Mouse (Mus musculus) lung, postnatal 36 days (tissue): ENCODE data around the gene Exd1.

Experiments
- DNase-seq: peaks from one replicate; pipeline ENCODE4 v3.0.0; 2022; ENCODE audit warnings: mixed read lengths

The Exd1 gene

DNA sequence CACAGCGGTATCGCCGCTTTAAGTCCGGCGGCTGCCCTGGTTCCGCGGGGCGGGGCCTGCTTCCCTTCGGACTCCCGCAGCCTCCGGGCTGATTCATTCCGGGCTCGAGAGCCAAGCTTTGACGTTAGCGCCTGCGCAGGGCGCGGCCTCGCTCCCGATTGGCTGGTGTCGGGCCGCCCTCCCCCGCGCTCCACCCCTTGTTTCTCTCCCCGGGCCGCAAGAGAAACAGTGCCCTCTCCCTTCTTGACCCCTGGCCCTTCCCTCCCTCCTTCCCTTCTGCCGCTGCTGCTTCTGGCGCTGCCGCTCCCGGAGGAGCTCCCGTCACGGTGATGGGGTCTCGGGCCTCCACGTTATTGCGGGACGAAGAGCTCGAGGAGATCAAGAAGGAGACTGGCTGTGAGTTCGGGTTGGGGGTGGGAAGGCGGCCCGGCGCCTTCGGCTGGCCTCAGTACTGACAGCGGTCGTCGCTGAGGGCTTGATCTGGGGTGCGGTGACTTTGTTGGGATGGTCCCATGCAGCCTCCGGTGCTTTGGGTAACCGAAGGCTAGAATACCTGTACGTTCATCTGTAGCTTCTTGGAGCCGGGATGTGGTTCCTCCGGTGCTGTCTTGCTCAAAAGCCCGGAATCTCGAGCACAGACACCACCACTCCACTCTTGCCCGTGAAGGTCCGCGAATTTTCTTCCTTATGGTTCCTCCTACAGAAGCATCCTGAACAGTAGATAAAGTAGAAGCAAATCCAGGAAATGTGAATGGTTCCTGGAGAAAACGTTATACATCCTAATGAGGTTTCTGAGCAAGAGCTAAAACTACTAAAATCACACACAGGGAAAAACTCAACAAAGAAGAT, at the start of gene Exd1, which contains the start of gene Chp1:
Gene Exd1 (minus strand): TSS at position 106 of the 849 bp plus-strand sequence.
Gene Chp1 (plus strand): TSS at position 176 of the 849 bp plus-strand sequence.
- peak; percentile 99 for DNase-seq

DNA sequence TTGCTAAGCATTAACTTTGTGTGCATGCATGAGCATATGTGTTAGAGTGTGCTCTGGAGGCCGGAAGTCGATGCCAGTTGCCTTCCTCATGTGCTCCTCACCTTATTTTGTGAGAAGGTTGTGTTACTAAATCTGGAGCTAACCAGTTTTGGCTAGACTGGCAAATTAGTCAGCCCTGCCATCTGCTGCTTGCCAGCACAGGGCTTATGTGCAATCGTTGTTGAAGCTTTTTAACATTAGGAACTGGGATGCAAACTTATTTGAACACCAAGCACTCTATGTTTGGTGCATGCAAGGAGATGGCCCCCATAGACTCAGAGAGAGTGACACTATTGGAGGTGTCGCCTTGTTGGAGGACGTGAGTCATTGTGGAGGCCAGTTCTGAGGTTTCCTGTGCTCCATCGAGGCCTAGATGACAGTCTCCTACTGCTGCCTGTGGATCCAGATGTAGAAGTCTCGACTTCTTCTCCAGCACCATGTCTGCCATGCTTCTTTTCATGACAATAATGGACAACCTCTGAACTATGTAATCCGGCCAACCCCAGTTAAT, 49.4 kb upstream of the Exd1 start:
- DNase-seq = no peak

DNA sequence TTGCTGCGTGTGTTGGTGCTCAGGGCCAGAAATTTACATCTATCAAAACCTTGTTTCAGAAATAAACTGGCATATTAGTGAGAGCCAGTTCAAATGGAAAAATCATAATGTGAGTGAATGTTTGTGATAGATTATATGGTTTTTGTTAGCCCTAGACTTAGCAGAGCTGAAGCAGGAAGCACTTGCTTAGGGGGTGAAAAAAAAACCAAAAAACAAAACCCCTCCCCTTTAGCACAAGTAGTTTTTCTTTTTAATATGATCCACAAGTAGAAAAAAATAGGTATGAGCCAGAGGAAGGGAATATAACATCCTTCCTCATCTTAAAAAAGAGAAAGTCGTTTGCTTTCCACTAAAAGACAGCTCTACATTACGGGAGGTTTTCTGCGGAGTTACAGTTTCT, 47.9 kb upstream of the Exd1 start:
- no peak for DNase-seq

DNA sequence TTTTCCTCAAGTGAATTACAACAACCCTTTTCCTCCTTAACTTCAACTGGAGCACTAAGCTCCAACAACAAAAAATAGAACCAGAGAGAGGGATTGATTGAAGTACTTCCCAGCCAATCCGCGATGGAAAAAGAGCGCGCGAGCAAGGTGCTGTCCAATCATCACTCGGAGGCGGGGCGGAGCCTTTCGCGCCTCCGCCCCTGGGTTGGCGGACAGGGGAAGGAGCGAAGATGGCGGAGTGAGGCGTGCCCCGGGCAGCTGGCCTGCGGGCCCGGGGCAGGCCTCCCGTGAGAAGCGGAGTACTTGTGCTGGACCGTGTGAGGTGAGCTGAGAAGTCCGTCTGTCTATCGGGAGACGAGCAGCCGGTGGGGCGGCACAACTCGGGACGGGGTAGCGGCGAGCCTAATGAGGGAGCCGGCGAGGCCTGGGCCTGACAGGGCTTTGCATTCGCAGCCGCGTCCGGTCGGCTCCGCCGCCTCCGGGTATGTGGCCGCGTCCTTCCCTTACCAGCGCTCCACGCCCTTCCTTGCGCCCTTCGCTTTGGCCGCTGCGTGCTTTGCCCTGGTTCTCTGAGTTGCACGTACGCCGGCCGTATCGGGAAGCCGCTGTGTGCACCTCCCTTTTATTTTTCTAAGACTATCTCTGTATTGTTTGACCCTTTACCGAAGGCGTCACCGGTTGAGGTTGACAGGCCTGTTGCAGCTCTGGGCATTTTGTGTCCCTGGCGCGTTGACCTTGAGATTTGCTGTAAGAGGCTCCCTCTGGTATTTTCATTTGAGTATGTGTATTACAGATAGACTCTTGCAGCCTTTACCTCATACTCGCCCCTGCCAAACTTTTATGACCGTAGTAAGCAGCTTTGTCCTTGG, 46.9 kb upstream of the Exd1 start:
- DNase-seq = peak; percentile 99

DNA sequence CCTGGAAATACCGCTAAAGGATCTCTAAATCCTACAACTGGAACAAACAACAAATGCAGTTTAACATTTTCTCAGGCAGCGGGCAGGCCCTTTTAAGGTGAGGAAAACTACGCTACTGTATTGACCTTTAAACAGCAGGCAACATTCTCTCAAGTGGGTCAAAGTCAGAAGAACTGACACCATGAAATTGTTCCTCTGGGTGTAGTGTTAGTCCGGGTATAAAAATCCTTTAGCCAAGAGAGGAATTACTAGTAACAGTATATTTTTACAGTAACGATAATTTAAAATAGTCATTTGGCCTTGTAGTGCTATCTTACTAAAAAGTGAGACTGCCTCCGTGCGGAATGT, 46.3 kb upstream of the Exd1 start:
- no peak for DNase-seq

DNA sequence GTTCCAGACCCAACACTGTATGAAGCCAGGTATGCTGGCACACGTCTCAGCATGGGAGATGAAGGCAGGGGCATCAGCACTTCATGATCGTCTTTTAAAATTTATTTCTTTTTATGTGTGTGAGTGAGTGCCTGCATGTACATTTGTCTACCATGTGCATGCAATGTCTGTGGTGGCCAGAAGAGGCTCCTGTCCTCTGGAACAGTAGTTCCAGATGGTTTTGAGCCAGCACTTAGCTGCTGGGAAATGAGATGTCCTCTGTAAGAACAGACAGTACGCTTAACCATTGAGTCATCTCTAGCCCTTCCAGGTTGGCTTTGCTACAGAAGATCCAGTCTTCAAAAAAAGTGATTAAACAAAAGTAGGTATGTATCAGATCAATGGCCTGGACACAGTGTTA, 43.8 kb upstream of the Exd1 start:
- DNase-seq = no peak

DNA sequence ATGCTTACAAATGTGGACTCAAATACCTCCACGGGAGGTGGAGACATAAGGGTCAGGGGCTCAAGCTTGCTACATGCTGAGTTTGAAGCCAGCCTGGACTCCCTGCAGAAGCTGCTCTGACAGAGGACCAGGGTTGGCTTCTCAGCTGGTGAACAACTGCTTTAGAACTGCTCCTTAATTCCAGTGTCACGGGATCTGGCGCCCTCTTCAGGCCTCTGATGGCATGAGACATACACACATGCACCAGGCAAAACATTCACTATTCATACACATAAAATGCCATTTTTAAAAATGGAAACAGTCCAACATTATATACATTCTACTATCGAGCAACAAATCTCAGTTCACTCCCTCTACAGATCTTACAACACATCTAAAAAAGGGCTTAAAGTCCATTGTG, 40.0 kb upstream of the Exd1 start:
- DNase-seq = peak; percentile 89

DNA sequence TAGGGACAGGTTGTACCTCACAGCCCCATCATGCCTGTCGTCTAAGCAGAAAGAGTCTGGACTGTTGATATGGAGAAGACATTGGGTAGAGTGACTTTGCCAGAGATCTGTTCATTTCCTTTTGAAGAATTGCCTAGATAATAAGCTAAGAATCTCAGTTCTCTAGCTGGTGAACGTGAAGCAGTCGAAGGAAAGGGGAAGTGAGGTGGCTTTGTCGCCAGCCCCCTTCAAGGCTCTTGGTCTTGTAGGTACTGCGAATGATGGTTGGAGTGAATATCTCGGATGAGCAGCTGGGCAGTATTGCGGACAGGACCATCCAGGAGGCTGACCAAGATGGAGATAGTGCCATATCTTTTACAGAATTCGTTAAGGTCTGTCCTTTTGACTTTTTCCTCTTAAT, 36.9 kb upstream of the Exd1 start:
- DNase-seq = no peak

DNA sequence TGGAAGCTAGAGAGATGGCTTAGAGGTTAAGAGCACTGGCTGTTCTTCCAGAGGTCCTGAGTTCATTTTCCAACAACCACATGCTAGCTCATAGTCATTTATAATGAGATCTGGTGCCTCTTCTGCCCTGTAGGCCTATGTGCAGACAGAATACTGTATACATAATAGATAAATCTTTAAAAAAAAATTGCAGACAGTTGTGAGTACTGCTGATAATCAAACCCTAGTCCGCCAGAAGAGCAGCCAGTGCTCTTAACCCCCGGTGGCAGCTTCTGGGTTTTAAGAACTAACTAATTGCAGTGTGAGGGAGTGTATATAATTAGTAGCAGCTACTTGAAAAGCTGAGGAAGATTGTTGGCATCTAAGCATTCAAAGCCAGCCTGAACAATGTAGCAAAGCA, 36.0 kb upstream of the Exd1 start:
- DNase-seq = no peak

DNA sequence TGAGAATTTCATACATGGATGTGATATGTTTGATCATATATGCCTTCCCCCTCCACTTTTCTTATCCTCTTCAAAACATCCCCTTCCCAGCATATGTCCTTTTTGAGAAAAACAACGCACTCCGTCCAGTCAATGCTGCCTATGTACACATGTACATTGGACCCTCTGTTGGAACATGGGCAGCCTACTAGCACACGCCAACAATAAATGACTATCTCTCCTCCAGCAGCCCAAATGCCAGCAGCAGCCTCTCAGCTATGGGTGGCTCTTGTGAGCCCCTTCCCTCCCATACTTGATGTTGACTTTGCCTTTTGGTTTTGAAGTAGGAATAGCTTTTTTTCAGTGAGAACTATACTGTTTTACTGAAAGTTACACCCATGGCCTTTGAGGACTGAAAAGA, 34.1 kb upstream of the Exd1 start:
- DNase-seq = no peak

DNA sequence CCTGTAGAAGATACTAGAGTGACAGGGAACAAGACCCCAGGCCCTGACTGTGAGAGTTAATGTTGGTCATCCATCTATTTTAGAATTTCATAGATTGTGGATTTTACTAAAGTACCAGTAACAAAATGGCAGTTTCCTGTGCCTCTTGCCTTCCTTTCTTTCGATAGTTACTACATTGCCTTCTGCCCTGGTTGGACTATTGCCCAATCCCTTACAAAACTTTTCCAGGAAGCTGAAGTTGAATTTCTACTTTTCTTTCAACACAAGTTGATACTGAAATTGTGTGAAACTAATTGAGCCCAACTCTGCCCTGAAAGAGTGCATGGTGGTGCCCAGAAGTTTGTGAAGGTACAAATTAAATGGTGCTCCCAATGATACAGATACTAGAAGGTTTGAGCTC, 25.0 kb upstream of the Exd1 start:
- peak; percentile 66 for DNase-seq

DNA sequence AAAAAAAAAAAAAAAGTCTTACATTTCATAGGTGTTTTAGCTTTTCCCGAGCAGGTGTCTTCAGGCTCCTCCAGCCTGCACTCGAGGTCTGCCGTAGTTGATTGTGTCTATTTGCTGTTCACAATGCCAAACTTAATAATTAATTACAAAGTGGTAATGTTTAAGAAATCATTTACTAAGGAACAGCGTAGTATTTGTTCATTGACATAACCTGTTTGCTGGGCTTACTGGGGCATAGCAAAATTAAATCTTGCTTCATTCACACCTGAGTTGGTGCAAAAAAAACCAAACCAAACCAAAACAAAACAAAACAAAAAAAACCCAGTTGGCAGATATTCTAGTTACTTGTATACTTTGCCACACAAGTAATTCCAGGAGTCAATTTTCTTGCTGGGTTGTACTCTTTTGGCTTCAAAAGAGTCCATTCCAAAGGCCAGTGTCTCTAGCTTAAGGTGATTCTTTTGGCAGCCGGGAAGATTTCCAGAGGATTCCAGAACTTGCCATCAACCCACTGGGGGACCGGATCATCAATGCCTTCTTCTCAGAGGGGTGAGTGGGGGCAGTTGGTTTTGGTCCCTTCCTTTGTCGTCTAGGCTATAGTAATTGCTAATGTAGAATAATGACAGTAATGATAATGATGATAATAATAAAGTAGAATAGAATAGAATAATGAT, 18.9 kb upstream of the Exd1 start:
- DNase-seq = no peak

DNA sequence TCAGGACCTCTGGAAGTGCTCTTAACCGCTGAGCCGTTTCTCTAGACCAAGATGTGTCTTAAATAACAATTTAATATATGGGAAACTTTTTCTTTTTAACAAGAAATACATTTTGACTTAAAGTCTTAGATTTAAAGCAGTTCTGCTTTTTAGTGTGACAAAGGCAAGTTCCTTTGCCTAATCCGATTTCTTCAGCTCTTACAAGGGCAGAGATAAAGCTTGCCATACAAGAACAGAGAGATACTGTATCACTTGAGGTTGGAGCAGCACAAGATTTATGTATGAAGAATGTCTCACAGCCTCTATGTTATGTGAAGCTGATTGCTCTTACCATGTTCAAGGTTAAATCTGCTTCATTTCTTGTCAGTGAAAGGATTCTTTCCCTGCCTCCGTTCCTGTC, 17.9 kb upstream of the Exd1 start:
- DNase-seq = no peak

DNA sequence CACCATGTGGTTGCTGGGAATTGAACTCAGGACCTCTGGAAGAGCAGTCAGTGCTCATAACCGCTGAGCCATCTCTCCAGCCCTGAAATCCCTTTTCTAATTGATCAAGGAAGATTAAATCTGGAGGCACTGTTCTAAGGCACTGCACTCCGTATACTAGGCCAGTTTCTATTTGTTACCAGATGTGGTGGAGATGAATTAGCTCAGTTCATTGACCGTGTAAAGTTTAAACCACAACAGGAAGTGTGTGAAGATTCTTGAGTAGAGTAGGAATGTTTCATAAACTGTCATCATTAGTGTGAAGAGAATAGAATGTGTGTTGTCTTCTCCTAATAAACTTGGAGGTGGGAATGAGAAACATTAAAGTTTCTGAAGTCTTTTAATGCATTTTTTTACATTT, 14.4 kb upstream of the Exd1 start:
- DNase-seq = no peak

DNA sequence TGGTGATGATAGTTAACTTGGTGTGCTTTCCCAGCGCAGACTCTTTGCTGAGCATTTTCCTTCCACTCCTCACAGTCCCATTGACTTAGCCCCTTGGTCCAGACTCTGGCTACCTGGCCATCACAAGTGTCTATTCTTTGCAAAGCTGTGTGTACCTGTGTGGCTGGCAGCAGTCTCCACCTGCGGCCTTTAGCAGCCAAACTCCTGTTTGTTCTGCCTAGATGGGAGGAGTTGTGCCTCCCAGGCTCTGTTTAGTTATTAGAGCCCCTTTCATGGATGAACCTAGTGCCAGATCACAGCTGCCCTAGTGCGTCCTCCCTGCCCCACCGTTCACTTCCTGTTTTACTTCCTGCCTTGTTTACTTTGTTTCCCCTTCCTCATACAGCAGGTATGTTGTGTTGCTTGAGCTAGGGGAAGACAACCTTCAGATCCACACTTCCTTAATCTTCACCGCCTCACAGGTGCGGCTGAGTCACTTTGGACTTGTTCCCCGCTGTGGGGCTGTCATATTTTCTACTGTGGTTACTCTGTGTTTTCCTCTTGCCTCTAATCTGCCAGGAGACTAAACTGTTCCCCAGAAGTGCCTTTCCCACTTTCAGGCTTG, 11.4 kb upstream of the Exd1 start:
- peak; percentile 22 for DNase-seq

DNA sequence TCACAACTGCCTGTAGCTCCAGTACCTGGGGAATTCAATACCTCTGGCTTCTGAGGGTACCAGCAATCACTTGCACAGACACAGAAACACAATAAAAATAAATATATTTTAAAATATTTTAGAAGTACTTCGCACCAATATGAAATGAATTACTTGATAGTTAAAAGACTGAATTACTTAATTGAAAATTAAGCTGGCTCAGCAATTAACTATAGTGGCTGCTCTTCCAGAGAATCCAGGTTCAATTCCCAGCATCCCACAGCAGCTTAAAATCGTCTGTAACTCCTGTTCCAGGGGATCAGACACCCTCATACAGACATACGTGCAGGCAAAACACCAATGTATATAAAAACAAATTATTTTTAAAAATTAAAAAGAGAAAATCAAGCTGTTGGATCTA, 10.6 kb upstream of the Exd1 start:
- no peak for DNase-seq

DNA sequence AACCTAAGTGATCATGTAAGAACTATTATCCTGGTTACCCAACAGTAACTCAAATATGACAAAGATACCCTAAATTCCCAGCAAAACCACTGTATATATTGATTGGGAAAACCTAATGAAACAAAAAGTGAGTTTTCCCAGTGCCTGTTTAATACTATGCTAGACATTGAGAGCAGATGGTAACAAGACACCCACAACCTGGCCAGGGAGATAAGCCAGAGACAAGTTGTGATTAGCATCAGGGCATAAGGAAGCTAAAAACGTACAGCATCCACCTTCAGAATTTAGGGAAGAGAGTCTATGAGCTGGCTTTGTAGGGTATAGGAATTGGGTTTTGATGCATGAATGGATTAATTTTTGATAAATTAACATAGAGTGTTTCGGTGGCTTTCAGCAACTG, 2.3 kb upstream of the Exd1 start:
- DNase-seq = no peak

DNA sequence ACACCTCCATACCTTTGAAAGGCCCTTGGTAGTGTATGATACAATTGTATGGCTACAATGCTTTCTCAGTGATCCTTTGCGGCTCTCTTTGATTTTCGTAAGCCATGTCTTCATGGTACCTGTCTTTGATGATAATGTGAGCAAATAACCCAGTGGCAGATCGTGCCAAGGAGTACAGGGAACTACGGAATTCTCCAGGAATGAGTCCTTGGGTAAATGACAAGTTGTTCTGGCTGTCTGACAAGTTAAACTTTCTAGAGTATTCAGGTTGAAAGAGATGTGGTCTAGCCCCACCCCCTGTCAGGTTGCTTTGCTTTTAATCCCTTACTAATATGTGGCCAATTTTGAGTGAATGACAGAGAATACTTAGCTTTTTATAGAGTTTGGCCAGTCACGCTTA, 1.3 kb upstream of the Exd1 start:
- DNase-seq = peak; percentile 69

DNA sequence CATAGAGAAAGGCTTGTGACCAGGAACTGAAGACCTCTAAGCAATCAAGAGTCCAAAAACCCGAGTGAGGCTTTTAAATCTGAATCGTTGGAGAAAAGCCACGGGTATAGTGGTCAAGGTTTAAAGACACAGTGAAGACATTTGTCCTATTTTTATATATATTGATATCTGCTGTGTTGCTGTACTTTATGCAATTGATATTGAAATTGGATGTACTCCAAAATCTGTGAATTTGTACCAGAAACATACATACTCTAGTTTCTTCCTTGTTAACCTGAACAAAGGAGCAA, 889 bp upstream of the Exd1 start:
- no peak for DNase-seq

DNA sequence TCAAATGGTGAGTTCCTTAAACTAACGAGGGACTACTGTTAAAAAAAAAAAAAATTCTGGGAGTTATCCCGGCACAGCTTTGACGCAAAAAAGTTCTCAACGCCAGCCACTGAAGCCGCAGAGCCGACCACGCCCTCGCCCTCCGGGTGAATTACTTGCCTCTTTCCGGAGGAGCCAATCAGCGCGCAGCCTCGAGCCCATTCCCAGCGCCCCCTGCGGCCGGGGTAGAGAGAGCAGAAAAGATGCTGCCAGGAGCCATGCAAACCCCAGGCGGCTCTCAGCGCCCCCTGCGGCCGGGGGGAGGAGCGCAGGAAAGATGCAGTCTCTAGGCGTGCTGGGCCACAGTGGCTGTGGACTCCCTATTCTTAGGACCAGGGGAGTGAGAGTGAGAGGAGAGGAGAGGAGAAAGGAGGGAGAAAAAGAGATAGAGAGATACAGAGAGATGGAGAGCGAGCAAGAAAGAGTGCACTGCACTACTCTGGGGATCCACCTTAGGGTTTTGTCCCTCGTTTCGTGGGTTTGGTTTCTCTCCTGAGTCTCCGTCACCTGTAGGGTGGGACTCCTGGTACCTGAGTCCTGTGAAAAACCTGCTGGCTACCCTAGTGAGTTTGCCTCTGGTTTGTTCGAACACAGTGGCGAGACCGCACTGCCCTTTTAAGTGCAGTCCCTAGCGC, 442 bp downstream of the Exd1 start:
- DNase-seq = peak; percentile 93

DNA sequence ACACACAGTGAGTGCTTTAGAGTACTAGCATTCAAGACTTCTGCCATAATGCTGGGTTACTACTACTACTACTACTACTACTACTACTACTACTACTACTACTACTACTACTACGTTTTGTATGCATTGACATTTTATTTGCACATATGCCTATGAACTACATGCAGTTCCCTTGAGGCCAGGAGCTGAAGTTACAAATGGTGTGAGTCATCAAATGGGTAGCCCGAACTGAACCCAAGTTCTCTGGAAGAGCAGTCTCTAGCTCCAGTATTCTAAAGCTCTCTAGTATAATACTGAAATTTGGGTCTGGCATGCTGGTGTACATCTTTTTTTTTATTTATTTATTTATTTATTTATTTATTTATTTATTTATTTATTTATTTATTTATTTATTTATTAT, 3.8 kb downstream of the Exd1 start:
- no peak for DNase-seq

DNA sequence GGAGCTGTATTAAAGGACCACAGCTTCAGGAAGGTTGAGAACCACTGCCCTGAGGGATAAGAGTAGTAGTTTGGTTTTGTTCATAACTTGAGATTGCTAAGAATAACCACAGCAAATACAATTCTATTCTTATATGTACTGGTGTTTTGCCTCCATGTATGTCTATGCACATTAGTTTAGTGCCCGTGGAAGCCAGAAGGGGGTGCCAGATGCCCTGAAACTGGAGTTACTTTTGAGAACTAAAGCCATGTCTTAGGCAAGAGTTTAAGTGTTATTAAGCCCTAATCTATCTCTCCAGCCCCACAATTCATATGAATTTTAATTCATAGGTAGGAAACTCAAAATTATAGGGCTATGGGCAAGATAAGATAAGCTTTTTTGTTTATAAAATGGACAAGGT, 5.3 kb downstream of the Exd1 start:
- DNase-seq = peak; percentile 90

DNA sequence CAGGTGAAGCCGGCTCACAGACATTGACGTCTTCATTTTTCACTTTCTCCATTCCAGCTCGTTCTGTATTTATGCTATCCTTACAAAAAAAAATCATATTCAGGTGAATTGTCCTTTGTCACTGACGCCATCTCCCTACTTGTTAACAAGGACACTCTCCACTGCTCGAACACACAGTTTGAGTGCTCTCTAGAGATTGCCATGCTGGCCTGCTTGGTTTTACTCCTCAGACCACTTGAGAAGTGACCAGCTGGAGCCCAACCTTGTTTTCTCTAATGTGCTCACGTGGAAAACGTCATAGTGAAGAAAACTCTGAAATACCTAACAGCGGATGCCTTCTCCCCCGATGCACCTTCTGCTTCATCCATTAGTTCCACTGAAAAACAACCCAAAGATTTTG, 8.6 kb downstream of the Exd1 start:
- DNase-seq = peak; percentile 32
